Mouse (Mus musculus): Measurements from ENCODE around the gene Fam83d.
"Not testable (repeated sequence)": the region's sequence is repeated elsewhere in the genome, so short reads cannot be mapped to it uniquely, and the experiment has no call there.

DNA sequence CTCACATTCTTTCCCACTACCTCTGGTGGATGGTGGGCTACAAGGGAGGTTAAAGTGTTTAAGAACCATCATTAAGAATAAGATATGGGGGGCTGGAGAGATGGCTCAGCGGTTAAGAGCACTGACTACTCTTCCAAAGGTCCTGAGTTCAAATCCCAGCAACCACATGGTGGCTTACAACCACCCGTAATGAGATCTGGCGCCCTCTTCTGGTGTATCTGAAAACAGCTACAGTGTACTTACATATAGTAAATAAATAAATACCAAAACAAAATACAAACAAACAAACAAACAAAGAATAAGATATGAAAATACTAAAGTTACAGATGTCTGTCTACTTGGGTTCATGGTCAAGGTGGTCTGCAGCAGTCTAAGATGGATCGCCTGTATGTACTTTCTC lies 31.6 kb upstream of the Fam83d start:
- TF ChIP-seq CTCF (IDR thresholded peaks at IDR 0.05; ENCODE audit: low read depth, low read length); GATA1 (IDR thresholded peaks at IDR 0.05; ENCODE audit: borderline replicate concordance, low read length); POLR2AphosphoS5 (IDR thresholded peaks at IDR 0.05; ENCODE audit: insufficient replicate concordance, low read depth, low read length): not testable (repeated sequence)

Data from G1E (cell line).